Mouse (Mus musculus) c-Kit-negative CD71-positive TER-119-positive erythroid progenitor cells, embryonic 14.5 days (primary cell): ENCODE data around the gene Gpc6.

Experiments used
- DNase-seq: peaks from one replicate; pipeline ENCODE4 v3.0.0-alpha.2; 2013; ENCODE audit warnings: low read depth, low spot score

Gpc6 gene

DNA sequence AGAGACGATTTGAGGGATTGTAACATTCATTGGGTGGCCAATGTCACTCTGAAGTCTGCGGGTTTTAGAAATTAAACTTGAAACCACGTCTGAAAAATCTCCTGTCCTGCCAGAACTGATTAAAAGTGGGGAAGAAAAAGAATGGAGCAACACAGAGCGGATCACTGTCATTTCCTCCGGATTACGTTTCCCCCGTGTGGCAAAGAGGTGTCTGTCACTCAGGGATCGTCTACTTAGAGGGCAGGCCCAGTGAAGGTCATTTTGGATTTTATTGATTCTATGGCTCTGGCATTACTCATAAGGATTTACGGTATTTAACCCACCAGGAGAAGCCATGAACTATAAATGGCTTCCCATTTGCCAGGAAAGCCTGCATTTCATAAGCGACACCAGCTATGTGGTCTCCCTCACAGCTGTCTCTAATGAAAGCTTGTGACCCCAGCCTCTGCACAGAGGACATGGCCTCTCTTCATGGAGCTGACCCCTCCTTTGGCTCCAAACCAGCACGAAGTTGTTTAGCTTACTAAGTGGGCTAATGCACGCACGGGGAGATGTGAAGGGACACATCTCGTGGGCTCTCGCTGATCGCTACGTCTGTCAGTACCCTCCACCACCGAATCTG, 996.4 kb downstream of the Gpc6 start:
- DNase-seq: no peak

DNA sequence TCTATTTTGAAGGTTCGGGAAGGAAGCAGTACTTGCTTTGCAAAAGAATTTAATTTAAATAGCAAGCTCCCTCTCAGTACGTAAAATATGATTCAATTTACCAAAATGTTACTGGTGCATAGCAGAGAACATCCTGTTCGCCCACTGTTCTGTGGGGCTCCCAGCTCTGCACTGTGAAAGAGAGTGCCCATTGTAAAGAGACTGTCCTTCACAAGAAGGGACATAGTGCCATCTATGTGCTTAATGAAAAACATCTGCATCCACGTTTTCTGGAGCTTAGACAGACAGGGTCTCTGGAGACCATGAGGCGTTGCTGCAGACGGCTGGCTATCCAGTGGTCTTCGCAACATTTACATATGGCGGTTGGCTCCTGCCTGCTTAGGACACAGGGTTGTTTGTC, 998.6 kb downstream of the Gpc6 start:
- DNase-seq: no peak

DNA sequence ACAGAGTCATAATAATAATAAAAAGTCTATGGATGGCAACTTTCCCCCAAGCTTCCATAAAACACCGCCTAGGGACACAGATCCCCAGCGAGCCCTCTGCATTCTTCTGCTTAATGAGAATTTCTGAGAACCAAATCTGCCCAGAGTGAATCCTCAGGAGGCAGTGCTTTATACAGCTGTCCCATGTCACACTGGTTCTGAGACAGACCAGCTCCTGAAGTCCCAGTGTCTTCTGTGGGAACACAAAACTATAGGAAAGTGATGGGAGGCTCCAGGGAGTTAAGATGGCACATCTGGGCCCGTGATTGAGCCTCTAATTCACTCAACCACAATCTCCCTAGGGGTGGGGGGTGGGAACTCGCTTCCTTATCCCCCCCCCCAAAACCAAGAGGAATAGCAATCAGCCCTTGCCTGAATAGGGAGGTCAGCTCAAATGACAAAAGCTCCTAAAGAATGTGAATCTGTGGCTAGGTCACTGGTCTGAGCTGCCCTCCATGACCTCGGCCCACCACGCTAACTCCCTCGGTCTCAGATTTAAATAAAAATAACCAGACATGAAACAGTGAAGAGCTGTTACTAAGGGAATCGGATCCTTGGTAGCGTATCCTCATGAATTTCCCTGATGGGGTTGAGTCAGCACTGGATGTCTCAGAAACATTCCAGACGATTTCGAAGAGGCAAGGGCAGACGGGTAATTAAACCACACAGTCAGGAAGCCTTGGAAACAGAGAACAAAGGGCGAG, 1005.2 kb downstream of the Gpc6 start:
- DNase-seq: no peak

DNA sequence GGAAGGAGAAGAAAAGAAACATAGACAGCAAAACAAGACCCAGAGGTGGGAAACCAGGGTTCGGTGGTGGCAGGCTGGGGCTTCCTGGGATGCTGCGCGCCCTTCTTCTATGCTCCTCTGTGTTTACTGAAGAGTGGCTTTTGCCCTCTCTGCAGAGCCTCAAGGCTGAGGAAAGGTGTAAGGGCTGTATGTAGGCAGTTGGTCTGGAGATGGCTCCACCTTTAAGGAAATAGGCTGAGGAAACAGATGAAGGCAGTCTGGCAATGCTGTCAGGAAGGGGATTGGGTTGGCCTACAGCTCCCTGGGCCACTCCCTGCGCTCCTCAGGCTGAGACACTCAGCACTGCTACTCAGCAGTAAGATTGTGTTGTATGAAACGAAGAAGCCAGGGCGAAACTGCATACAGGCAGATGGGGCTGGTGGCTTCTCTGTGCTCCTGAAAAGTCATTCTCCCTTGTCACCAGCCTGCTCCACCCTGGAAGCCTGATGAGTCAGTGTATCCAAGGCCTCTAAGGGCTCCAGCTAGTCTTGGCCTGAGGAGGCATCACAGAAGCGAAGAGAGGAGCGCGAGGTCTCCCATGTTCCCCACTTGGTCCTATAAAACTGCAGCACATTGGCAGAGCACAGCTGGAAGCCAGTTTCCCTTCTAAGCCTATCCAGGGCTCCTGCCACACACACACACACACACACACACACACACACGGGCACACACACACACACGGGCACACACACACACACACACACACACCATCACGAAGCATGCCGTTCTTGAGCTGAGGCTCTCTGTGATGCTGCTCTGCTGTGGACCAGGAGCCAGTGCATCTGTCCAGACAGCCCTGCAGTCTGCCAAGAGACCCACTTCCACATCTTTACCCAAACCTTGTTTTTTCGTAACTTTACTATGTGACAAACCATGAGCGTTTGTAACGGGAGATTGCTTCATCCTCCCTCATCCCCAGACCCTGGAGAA, 1006.0 kb downstream of the Gpc6 start:
- DNase-seq: no peak

DNA sequence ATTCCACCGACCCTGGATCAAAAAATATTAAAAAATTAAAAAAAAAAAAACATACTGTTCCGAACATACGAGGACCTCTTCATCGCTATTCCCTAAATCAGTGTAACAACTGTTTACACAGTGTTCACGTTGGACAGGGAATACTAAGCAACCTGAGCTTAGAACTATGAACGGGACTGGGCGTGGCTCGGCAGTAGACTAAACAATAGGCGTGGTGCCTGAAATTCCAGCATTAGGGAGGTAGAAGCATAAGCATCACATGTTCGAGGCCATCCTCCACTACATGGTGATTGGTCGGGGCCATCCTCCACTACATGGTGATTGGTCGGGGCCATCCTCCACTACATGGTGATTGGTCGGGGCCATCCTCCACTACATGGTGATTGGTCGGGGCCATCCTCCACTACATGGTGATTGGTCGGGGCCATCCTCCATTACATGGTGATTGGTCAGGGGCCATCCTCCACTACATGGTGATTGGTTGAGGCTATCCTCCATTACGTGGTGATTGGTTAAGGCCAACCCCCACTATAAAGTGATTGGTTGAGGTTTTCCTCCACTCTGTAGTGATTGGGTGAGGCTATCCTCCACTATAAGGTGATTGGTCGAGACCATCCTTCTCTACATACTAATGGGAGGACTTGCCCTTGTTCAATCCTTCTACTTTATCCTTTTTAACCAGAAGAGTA, 1007.2 kb downstream of the Gpc6 start:
- no peak for DNase-seq

DNA sequence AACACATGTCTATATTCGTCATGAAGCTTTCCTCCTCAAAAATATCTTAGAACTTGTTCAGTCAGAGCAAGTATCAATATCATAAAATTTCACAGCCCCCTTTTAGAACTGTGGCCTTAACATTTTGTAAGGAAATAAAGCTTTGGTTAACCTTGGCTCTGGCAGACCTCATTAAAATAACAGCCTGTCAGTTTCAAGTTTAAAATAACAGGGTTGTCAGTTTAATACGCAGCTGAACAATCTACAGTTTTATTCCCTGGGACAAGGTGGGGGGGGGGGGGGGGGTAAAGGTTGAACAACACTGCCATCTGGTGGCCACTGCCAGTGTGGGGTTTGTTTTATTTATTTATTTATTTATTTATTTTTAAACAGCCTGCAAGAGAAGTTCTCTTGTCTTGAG, 1013.4 kb downstream of the Gpc6 start:
- no peak for DNase-seq

DNA sequence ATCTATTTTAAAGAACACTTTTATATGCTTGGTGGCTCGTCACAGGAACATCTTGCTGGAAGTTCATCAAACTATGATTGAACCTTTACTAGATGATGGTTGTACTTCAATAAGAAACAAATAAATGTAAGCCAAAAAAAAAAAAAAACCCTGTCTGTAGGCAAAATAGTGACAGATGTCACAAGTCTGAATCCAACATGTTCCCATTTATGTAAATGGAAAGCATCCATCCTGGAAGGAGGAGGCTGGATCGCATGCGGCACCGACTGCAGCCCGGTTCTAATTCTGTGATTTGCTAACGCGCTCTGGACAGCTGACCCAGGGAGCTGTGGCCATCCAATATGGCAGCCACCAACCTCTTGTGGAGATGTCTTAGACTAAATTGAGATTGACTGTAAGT, 1014.4 kb downstream of the Gpc6 start:
- DNase-seq: no peak

DNA sequence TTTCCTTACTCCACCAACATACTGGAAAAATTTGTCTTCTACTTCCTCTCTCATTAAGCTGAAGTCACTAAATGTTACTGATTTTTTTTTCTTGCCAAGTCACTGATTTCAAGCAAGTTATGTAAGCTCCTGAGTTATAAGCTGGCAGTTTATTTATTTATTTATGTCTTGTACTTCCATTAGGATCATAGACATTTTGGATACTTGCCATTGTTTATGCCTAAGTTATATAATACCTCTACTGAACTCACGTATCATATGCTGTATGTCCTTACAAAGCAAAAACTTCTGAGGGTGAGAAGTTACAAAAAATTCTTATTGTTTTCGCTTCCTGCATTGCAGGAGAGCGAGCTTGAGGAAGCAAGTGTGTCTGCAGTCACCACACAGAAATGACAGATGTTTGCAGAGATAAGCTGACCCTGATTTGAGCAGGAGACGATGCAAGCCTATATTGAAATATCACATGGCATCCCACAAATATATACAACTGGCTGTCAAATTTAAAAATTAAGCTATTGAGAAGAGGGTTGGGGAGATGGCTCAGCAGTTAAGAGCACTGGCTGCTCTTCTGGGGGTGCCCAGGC, 1020.9 kb downstream of the Gpc6 start:
- DNase-seq: no peak

DNA sequence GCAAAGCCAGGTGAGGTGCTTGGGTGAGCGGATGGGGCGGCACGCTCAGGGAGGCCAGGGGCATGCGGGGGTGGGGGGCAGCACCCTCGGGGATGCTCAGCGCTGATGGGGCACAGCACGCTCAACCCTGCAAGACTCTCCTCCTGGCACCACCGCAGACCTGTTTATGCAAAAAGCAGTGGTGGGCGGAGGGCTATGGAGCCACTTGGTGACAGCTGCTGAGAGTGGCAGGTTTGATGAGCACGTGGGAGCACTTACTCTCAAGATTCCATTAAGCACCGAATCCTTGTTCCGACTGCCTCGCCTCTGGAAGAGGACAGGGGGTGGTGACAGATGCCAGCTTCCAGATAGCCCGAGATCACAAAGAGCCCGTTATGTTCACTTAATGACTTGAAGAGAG, 1026.2 kb downstream of the Gpc6 start:
- DNase-seq: no peak

DNA sequence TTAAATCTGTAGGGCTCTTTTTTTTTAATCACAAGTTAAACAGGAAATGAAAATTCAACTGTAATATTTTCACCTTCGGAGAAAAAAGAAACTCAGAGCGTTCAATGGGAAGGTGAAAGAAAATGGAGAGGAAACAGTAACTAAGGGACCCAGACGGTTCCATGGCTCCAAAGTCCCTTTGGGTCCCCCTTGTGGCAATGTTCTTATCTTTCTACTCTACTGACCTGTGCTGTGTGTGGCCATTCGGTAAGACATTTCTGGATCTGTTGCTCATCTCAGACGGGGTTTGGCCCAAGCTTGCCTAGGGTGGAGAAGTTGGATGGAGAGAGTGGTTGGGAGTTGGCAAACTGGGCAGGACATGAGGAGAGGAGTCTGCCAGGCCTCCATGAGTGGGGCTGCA, 1026.6 kb downstream of the Gpc6 start:
- DNase-seq: no peak

DNA sequence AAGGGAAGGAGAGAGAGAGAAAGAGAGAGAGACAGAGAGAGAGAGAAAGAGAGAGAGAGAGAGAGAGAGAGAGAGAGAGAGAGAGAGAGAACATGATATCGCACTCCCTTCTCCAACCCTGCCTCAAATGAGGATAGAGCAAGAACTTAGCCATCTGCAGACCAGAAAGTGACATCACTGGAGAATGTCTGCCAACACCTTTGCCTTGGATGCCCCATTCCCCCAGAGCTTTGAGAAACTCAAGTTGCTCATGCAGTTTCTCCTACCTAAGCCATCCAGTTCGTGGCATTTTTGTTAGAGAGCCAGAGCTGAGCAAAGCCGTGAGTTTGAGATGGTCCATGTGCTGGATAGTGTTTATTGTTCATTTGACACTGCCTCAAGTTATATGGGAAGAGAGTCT, 1030.9 kb downstream of the Gpc6 start:
- no peak for DNase-seq

DNA sequence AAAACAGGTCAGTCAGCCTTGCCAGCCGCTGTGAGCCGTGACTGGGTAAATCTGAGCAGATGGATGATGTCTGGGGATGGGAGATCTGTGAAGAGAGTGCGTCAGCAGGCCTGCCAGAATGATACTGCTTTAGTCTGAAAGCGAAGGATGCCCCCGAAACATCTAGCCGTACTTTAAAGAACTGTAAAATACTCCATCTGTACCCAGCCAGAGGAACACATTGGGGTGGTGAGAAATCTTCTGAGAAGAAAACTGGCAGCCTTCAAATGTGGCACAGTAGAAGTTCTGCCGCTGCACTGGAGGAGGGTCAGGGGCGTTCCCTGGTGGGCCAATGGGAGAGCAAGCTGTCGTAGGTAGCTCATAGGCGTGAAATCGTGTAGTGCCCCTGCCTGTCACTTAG, 1033.3 kb downstream of the Gpc6 start:
- DNase-seq: no peak

DNA sequence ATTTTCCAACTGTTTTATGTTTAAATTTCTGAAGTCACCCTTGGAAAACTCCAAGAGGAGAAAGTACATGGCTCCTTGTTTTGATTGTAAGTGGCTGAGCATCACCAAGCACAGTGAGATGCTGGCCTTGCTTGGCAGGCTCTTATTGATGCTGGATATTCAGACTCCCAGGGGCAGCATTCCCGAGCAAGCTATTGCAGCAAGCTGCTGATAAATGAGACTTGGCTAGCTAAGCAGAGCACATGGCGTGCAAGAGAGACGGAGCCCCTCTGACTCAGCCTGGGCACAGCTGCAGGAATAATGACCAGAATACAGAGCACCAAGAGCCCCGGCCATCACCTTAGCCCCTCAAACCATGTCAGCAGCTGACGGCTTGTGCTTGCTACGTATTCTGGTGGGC, 1036.2 kb downstream of the Gpc6 start:
- no peak for DNase-seq

DNA sequence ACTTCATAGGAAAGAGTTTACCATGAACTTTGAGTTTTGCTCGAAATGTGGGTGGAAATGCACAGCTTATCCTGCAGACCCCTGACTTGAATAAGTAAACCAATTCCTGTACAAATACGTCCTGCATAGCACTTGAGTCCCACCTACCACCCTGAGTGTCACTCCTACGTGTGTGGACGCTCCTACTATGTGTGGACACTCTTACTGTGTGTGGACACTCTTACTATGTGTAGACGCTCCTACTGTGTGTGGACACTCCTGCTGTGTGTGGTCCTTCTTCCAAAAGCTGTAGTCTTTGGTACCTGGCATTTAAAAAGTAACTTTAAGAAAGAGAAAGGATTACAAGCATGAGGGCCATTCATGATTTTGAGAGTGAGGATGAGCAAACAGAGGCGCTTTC, 1036.7 kb downstream of the Gpc6 start:
- DNase-seq: no peak

DNA sequence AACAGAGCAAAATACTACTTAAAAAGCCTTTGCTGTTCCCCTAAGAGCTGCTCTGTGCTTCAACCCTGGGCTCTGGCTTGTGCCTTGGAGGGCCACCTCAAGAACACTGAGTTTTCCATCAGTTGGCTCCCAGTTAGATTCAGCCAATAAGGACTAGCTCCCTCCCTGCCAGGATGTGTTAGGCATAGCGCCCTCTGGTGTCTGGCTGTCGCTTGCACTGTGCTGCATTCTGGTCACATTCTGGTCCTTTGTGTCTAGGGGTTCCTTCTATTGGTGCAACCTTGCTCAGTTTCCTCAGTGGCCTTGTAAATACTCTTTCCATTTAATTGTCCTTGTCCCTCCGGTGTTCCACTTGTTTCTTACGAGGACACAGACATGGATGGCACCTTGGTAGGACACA, 1037.3 kb downstream of the Gpc6 start:
- no peak for DNase-seq

DNA sequence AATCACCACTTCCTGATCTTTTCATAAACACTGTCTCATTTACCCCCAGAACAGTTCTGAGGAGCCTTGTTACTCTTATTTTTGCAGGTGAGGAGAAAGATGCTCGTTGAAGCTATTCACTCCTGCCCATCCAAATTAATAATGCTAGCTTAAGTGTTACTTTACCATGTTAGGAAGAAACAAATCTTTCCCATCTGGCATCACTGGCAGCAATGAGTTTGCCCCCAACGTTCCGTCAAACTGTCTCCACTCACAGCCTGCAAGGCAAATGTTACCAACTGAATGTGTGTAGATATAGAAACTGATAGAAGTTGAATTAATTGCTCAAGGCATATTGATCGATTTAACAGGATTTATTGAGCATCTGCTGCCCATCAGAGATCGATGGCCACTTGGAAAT, 1047.5 kb downstream of the Gpc6 start:
- no peak for DNase-seq

DNA sequence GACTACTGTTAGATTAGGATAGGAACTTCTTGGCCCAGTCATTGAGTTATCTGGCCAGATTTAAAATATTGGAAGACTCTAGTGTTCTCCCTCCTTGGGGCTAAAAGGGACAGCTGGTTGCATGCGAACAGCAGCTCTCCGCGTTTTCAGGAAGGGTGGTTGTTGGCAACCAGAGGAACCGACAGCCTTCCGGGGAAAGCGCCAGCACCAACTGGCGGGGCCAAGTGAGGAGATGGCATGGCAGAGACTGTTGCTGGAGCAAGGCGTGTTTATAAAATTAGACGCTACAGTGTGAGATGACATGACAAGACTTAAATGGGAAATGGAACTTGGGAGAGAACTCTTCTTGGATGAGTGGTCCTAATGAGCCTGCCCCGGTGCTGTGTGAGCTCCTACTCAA, 1056.4 kb downstream of the Gpc6 start:
- no peak for DNase-seq

DNA sequence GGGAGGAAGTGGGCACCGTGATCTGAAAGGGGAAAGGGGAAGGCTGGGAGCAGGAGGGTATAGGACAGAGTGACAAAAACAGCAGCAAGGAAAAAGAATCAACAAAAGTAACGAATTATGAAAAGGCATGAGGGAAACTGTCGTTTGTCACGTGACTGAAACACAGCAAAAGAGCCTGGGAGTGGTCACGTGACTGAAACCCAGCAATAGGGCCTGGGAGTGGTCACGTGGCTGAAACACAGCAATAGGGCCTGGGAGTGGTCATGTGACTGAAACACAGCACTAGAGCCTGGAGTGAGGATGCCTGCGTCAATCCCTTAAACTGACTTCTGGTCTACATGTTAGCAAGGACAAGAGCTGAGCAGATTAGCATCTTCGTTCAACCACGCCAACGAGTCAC, 1063.3 kb downstream of the Gpc6 start:
- DNase-seq: no peak

DNA sequence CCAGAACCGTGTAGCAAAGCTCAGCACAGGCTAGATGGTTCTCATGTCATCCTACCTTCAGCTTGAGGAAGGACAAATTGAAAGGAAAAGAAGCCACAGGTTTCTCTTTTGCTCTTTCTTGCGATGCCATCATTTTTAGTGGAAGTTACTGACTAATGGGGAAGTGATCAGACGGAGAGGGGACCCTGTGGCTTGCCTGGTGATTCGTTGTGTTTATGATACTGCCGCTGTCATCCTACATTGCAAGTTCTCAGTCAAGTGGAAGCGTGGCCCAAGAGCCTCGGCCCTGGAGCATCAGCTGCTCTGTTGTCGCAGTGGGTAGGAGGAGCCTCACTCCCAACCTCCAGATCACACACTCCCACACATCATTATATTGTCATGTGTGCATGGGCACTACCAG, 1065.1 kb downstream of the Gpc6 start:
- DNase-seq: no peak

DNA sequence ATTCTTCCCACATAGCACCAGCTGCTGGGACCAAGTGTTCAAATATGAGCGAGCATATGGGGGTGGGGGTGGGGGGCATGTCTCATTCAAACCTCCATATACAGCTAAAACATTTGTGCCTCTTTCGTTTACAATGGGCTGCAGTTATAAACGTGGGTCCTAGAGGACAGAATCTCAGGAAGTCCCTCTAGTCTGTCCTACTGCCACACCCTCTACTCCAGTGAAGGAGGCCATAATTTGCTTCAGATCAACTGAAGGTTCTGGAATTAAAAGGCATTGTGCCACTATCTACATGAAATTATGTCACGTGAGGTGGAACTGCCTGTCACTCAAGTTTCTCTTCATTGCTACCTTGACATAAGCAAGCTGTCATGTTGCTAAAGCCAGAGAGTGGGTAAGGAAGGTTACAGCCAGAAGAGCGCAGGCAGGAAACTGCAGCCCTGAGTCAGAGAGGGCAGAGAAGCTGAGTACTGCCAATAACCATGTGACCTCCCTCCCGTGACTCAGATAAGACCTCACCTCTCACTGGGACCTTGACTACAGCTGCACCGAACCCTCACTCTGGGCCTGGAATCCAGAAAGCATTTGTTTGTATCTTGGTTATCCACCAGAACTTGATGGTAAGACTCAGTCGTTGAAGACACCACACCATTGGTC, 1067.6 kb downstream of the Gpc6 start:
- no peak for DNase-seq

DNA sequence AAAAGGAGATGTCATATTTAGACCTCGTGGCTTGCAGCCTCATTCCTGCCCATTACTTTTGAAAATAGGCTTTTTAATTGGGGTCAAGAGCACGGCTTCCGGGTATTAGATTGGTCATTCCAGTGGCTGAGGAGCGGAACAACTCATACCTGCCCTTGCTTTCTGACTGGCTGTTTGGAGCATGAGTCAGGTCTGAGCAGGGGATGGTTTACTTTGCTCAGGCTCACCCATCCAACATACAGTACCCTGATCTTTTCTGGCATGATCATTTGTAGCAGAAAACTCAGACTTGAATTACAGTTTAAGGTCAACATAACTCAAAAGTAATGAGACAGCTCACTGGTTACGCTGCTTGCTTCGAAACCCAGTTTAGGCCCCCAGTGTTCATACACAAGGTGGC, 1068.7 kb downstream of the Gpc6 start:
- DNase-seq: no peak
